Mouse (Mus musculus): Measurements from ENCODE around the gene Oat. TPM values are rescaled to one million over a fixed set of nuclear protein-coding genes. Genes with fewer than 3 reads are reported as not detected.

Oat gene
- polyA plus RNA-seq (2015; fragmentation: Nextera tagmentation; extraction: Ambion mirVana) = 87.2 and 90.0 TPM in 2 replicates

DNA sequence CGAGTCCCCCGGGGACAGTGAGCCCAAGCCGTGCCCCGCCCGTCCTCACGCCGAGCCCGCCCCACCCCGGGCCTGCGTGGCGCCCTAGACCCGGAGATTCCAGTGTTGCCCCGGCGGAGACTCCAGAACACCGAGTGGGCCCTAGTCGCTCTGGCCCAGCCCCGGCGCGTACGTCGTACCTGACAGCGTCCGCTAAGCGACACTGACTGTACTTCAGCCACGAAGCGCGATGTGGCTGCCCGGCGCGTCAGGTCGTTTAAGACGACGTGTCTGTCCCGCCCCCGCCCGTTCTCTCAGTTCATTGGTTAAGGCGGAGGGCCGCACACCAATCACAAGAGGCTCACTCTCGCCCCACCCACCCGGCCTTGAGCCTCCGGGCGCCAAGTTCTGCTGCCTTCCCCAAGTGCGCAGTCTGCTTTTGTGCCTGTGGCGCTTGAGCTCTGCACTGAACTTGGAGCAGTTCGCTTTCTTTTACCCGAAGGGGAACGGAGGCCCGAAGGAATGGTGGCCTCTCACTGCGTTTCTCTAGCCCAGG, at the start of gene Oat:
Gene Oat (minus strand): TSS at position 283 of the 535 bp plus-strand sequence.
- no peaks in the 10 kb centered on the region for H3K36me3 ChIP-seq
- peak within 1 kb of the TSS; percentile 91 for H3K27ac ChIP-seq
- H3K27me3 ChIP-seq = peaks cover 19% of the 10 kb centered on the region
- WGBS = 1% methylated on average over 49 of the region's 49 CpGs
- peaks cover 18% of the 10 kb centered on the region for H3K4me1 ChIP-seq (replicated peaks)
- H3K4me3 ChIP-seq = peak within 1 kb of the TSS; percentile 67
- peak; percentile 97 for ATAC-seq (ENCODE audit: low FRiP score)
- H3K4me2 ChIP-seq = peak within 1 kb of the TSS; percentile 75
- H3K9ac ChIP-seq = peak within 1 kb of the TSS; percentile 73
- no peaks in the 10 kb centered on the region for H3K9me3 ChIP-seq

DNA sequence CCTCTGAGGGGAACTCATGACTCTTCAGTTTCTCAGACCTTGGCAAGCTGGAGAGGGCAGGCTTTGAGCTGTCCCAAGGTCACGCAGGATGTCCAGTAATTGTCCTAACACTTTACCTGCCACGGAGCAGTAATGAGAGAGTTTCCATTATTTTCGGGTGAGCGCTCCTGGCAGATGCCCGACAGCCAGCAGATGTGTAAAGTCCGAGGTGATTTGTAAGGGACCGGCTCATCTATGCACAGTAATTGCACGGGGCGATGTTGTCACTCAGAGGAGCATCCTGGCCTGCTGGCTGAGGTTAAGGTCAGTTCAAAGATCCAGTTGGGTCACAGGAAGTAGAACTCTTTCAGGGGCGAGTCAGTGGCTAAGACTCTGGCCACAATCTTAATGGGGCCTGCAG, 48.0 kb upstream of the Oat start:
- no peaks in the 10 kb centered on the region for H3K36me3 ChIP-seq
- 0 out of 2 replicates have a peak, but pooled peaks cover 5% of the 10 kb centered on the region for H3K27me3 ChIP-seq
- H3K9me3 ChIP-seq = no peaks in the 10 kb centered on the region
- no peak overlapping the region for H3K4me2 ChIP-seq
- 84% methylated on average over 10 of the region's 10 CpGs for WGBS
- no peak overlapping the region for H3K27ac ChIP-seq
- ATAC-seq (ENCODE audit: low FRiP score) = no peak
- no peaks in the 10 kb centered on the region for H3K4me1 ChIP-seq (replicated peaks)
- H3K9ac ChIP-seq = no peak overlapping the region
- no peak overlapping the region for H3K4me3 ChIP-seq

DNA sequence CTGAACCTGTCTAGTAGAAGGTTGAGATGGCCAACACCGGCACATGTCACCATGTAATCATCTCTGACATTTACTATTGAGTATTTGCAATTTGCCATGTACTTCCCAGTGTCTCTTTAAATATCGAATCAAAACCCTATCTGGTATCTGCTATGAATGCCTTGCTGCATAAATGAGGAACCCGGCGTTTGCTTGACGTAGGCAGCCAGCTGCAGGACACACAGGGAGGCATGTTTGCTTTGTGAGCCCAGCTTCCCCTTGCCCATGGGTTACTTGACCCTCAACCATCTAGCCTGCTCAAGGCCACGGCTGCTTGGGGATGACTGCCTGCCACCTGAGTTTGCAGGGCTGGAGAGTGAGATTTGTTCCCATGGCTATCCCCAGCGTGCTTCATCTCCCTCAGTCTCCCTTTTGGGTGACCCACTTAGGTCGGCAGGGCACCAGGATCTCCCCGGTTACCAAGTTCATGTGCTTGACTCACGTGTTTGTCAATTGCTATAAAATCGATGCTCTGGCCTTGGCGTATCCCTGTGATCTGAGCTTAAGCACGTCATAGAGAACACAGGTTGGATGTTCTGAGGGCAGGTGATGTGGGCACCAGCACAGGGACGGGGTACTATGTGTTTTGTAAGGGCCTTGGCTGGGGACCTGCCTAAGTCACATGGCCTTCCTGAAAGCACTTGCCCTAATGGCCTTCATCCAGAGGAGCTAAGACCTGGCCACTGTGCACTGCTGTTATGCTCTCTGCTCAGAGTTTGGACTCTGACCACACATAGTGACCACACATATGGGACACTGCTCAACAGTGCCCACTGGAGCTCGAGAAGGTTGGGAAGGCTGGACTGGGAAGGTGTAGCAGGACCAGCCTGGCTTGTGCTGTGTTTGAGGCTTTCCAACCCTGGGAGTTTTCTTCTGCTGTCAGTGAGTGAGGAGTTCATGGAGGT, 44.0 kb upstream of the Oat start:
- H3K27ac ChIP-seq = no peak overlapping the region
- H3K4me3 ChIP-seq = no peak overlapping the region
- WGBS = 88% methylated on average over 15 of the region's 15 CpGs
- no peaks in the 10 kb centered on the region for H3K9me3 ChIP-seq
- H3K4me2 ChIP-seq = no peak overlapping the region
- peaks cover 6% of the 10 kb centered on the region; the same call in 1 of the 2 replicates for H3K27me3 ChIP-seq
- H3K9ac ChIP-seq = no peak overlapping the region
- ATAC-seq (ENCODE audit: low FRiP score) = no peak
- no peaks in the 10 kb centered on the region for H3K36me3 ChIP-seq
- peaks cover 4% of the 10 kb centered on the region for H3K4me1 ChIP-seq (replicated peaks)

DNA sequence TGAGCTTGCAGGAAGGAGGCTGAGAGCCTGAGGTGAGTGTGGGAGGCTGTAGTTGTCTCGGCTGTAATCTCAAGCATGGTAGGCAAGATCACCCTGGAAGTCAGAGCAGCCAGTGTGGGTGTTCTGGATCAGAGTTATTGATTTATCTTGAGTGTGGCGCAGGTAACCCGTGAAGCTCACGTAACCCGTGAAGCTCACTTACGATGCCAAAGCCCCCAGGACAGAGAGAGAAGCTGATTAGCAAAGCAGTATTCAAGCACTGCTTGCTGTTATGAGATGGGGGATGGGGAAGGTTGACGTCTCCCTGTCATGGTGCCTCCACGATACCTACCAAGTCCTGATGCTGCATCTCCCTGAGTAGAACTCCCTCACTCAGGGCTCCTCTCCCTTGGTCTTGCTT, 43.4 kb upstream of the Oat start:
- ATAC-seq (ENCODE audit: low FRiP score) = no peak
- 87% methylated on average over 8 of the region's 8 CpGs for WGBS
- H3K9ac ChIP-seq = no peak overlapping the region

DNA sequence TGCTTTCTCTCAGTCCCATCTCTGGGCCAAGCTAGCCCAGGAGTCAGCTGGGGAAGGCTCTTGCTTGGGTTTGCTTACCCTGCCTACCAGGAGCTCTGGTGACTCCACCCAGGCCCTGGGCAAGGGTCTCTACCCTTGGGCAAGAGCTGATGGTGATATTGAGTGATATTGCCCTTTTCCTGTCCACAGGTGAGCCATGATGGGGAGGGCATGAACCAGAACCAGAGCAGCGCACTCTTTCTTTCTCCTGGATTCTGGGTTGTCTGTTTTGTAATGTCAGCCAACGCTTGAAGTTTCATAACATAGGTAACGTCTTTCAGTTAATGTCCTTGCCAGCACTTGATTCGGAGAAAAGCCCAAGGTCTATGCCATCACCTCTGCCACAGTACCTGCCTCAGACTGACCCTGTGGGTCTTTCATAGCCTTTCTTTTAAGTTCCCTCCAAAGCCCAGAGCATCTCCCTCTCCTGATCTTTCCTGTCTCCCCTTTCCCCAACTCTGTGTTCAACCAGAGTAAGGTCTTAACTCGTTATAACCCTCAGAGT, 40.9 kb upstream of the Oat start:
- Histone ChIP-seq H3K4me3 (no peak overlapping the region), H3K27me3 (peaks cover 6% of the 10 kb centered on the region; the same call in 1 of the 2 replicates), H3K9ac (no peak overlapping the region), H3K36me3 (no peaks in the 10 kb centered on the region), H3K9me3 (no peaks in the 10 kb centered on the region), H3K4me2 (no peak overlapping the region), H3K4me1 (replicated peaks) (peaks cover 7% of the 10 kb centered on the region), H3K27ac (no peak overlapping the region)
- WGBS = 90% methylated on average over 5 of the region's 5 CpGs
- ATAC-seq (ENCODE audit: low FRiP score) = no peak

More for the DNA sequence above, 43.4 kb upstream of the Oat start:
- Histone ChIP-seq H3K4me2 (no peak overlapping the region), H3K4me1 (replicated peaks) (peaks cover 7% of the 10 kb centered on the region), H3K27ac (no peak overlapping the region), H3K27me3 (peaks cover 6% of the 10 kb centered on the region; the same call in 1 of the 2 replicates), H3K4me3 (no peak overlapping the region), H3K36me3 (no peaks in the 10 kb centered on the region), H3K9me3 (no peaks in the 10 kb centered on the region)

DNA sequence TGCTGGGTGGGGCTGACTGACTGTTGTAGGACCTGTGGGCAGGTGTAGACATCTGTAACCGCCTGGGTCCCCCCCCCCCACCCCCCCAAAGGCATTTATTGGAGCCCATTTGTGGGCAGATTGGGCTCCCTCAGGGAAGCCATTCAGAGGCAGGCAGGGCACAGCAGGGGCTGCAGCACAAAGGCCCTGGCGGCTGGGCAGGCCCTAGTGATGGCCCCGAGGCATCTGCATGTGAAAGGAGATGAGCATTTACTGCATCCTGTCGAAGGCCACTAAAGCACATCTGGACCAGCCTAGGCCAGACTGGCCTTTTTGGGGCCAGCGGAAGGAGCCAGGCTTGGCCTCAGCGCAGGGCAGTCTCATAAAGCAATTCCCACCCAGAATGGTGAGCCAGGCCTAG, 40.2 kb upstream of the Oat start:
- 12% methylated on average over 6 of the region's 6 CpGs for WGBS
- H3K4me2 ChIP-seq = no peak overlapping the region
- no peak for ATAC-seq (ENCODE audit: low FRiP score)
- no peak overlapping the region for H3K4me3 ChIP-seq
- H3K9ac ChIP-seq = no peak overlapping the region
- no peaks in the 10 kb centered on the region for H3K36me3 ChIP-seq
- no peaks in the 10 kb centered on the region for H3K9me3 ChIP-seq
- H3K4me1 ChIP-seq (replicated peaks) = peaks cover 7% of the 10 kb centered on the region
- H3K27ac ChIP-seq = no peak overlapping the region
- H3K27me3 ChIP-seq = peaks cover 6% of the 10 kb centered on the region; the same call in 1 of the 2 replicates

DNA sequence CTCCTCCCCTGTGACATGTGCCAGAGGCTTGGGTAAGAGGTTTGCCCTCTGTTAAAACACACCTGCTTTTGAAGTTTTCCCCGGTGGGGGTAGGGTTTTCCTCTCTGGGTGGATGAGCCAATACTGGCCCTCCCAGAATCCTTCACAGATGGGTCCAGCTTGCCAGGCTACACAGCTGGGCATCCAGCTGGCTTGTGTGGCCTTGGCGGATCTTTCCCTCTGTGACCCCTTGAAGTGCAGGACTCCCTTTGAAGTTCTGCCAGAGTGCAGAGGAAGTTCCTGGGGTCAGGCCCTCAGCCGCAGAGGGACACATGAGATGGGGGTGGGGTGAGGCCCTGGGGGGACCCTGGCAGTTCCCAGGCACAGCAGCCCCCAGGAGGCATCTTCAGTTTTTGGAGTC, 39.1 kb upstream of the Oat start:
- H3K27ac ChIP-seq = no peak overlapping the region
- no peak overlapping the region for H3K4me2 ChIP-seq
- H3K9me3 ChIP-seq = no peaks in the 10 kb centered on the region
- H3K36me3 ChIP-seq = no peaks in the 10 kb centered on the region
- no peak overlapping the region for H3K4me3 ChIP-seq
- no peak for ATAC-seq (ENCODE audit: low FRiP score)
- peaks cover 12% of the 10 kb centered on the region for H3K4me1 ChIP-seq (replicated peaks)
- peaks cover 6% of the 10 kb centered on the region; the same call in 1 of the 2 replicates for H3K27me3 ChIP-seq
- 21% methylated on average over 3 of the region's 3 CpGs for WGBS
- H3K9ac ChIP-seq = no peak overlapping the region

DNA sequence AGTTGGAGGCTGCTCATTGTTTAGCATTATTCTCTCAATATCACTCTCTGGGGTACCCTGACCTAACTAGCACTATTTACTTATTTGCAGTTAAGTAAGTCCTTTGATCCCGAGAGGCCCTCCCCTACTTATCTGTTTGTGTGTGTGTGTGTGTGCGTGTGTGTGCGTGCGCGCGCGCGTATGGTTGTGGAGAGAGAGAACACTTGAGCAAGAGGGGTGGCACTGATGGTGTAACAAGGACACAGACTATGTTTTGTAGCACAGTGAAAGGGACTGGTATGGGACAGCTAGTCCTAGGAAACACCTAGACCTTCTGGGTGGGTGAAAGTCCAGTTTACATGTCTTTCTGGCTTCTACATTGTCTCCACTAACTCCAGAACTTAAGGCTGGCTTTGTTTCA, 35.3 kb upstream of the Oat start:
- 94% methylated on average over 8 of the region's 8 CpGs for WGBS

DNA sequence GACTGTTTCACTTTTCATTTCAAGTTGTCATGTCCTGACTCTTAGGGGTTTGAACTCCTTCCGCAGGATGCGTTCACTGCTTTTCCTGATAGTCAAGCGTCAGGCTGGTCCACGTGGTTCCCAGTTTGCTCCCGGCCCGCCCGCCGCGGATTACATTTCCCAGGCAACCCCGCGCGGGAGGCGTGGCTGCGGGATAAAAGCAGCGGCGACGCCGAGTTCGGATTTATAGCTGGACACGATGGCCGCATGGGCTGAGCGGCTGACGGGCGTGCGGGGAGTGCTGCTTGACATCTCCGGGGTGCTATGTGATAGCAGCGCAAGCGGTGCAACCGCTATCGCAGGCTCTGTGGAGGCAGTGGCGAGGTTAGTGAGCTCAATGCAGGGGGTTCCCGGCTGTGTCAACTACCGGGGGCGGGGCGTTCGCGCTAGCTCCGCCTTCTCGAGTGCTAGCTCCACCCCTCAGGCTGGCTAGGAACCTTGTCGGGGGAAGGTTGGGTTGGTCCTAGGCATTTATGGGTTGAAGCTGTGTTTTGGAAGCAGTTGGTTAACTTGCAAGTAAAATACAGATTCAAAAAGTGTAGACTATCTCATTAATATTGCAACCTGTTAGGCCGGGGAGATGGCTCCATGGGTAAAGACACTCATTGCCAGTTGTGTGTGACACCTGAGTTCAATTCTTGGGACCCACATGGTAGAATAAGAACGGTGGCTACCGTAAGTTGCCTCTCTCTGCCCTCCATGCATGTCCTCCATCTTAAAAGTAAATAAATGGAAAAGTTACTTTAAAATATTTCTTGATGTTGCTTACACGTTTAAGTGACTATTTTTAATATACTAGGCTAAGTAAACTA, 34.5 kb upstream of the Oat start, which contains the start of gene Lhpp:
Gene Lhpp (plus strand): TSS at position 171 of the 851 bp plus-strand sequence.
- peak; percentile 89 for ATAC-seq (ENCODE audit: low FRiP score)
- peaks cover 15% of the 10 kb centered on the region; the same call in 1 of the 2 replicates for H3K27me3 ChIP-seq
- H3K27ac ChIP-seq = 0 out of 2 replicates have a peak within 1 kb of the TSS, but pooled peaks have one; percentile 40
- H3K9me3 ChIP-seq = no peaks in the 10 kb centered on the region
- no peaks in the 10 kb centered on the region for H3K36me3 ChIP-seq
- 8% methylated on average over 44 of the region's 44 CpGs for WGBS
- peaks cover 11% of the 10 kb centered on the region; the same call in 1 of the 2 replicates for H3K4me1 ChIP-seq (replicated peaks)
- peak within 1 kb of the TSS; percentile 76 for H3K9ac ChIP-seq
- H3K4me3 ChIP-seq = peak within 1 kb of the TSS; percentile 61
- H3K4me2 ChIP-seq = peak within 1 kb of the TSS; percentile 65

More for the DNA sequence above, 35.3 kb upstream of the Oat start:
- peaks cover 10% of the 10 kb centered on the region for H3K27me3 ChIP-seq
- no peak overlapping the region for H3K4me2 ChIP-seq
- no peak for ATAC-seq (ENCODE audit: low FRiP score)
- no peak overlapping the region for H3K4me3 ChIP-seq
- peaks cover 14% of the 10 kb centered on the region for H3K4me1 ChIP-seq (replicated peaks)
- H3K9me3 ChIP-seq = no peaks in the 10 kb centered on the region
- no peak overlapping the region for H3K27ac ChIP-seq
- no peaks in the 10 kb centered on the region for H3K36me3 ChIP-seq
- H3K9ac ChIP-seq = no peak overlapping the region

DNA sequence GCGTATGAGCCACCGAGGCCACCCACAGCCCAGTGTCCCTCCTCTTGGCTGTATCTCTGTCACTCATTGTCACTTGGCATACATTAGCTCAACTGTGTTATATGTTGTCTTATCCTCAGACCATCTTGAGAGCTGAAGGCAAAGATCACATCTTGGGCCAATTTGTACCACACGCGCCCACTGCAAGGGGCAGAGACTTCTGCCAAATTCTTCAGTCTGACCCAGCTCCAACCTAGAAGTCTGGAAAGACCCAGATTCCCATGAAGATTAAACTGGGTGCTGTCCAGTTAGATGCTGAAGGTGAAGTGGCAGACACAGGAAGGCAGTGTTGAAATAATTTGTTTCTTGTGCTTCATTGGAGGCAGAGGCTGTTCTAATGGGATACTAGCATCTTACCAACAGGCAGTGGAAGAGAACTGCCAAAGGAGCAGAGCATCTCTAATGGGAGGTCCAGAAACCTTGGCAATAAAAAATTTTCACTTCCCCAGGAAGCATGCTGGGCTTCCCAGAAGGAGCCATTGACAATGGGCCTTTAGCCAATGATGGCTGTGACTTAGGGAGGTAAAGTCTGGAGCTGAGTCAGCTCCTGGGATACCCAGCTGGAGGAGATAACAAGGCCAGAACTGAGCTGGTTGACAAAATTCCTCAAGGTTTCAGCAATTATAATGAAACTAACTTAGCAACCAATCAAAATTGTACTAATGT, 32.3 kb upstream of the Oat start:
- 97% methylated on average over 4 of the region's 4 CpGs for WGBS
- Histone ChIP-seq H3K27ac (no peak overlapping the region), H3K4me1 (replicated peaks) (peaks cover 8% of the 10 kb centered on the region; the same call in 1 of the 2 replicates), H3K4me3 (no peak overlapping the region), H3K9me3 (no peaks in the 10 kb centered on the region), H3K4me2 (no peak overlapping the region), H3K9ac (no peak overlapping the region), H3K36me3 (no peaks in the 10 kb centered on the region), H3K27me3 (peaks cover 31% of the 10 kb centered on the region; the same call in 1 of the 2 replicates)
- ATAC-seq (ENCODE audit: low FRiP score) = no peak

DNA sequence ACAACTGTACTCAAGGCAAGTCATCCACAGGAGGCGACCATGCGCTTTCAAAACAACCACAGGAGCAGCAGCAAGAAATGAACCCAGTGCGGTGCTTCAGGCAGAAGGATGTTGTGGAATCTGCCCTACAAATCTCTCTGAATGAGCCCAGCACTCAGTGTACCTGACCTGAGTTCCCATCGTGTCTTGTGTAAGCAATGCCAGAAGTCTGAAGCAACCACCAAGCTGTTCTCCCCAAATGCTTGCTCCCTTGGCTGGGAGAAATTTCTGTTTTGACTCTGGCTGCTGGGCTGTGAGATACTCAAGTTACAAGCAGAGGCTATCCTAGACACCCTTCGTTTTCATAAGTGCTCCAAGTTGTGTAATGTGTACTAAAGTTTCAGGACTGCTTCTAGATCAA, 29.5 kb upstream of the Oat start:
- Histone ChIP-seq H3K27ac (no peak overlapping the region), H3K36me3 (no peaks in the 10 kb centered on the region), H3K4me3 (no peak overlapping the region), H3K9ac (no peak overlapping the region), H3K9me3 (no peaks in the 10 kb centered on the region), H3K4me1 (replicated peaks) (peaks cover 7% of the 10 kb centered on the region), H3K27me3 (peaks cover 54% of the 10 kb centered on the region), H3K4me2 (no peak overlapping the region)
- 67% methylated on average over 5 of the region's 5 CpGs for WGBS
- ATAC-seq (ENCODE audit: low FRiP score) = no peak
